Mouse (Mus musculus) testis, adult 2 months (tissue): ENCODE measurements around the gene Zpbp.

Source experiments
- CTCF ChIP-seq: fragments of 200-500 bp; IDR thresholded peaks from 2 replicates; pipeline ENCODE4 v1.5.1; 2012; ENCODE audit warnings: low read depth, mild to moderate bottlenecking, inconsistent platforms, low read length, moderate library complexity; ENCODE audit not compliant: control insufficient read depth, insufficient read depth, insufficient replicate concordance
- POLR2A ChIP-seq: fragments of 200-500 bp; IDR thresholded peaks from 2 replicates; pipeline ENCODE4 v1.6.1; 2012; ENCODE audit warnings: low read depth, mild to moderate bottlenecking, inconsistent platforms, low read length, moderate library complexity; ENCODE audit not compliant: control insufficient read depth

- TF ChIP-seq CTCF (no peak), POLR2A (no peak)
Measured at GRCm38 (mm10) chr11:11280128-11280527, 182.1 kb downstream of the Zpbp start.
